Mouse (Mus musculus) ES-E14 (cell line): Measurements from ENCODE around the gene Rdh14.

Experiments used
- CHD2 ChIP-seq: IDR thresholded peaks from 2 replicates; pipeline ENCODE4 v1.6.1; 2014; ENCODE audit warnings: mild to moderate bottlenecking, low read depth, low read length, inconsistent platforms
- HCFC1 ChIP-seq: IDR thresholded peaks from 2 replicates; pipeline ENCODE4 v1.6.1; 2012; ENCODE audit warnings: low read length, inconsistent platforms, borderline replicate concordance; ENCODE audit not compliant: insufficient read depth
- MAFK ChIP-seq: IDR thresholded peaks from 2 replicates; pipeline ENCODE4 v1.6.1; 2014; ENCODE audit warnings: mild to moderate bottlenecking, low read depth, low read length, inconsistent platforms; ENCODE audit not compliant: insufficient read depth
- ZC3H11A ChIP-seq: IDR thresholded peaks from 2 replicates; pipeline ENCODE4 v1.6.1; 2012; ENCODE audit warnings: low read depth, mild to moderate bottlenecking, inconsistent platforms, low read length, borderline replicate concordance
- ZNF384 ChIP-seq: IDR thresholded peaks from 2 replicates; pipeline ENCODE4 v1.6.1; 2012; ENCODE audit warnings: low read depth, low read length, inconsistent platforms

DNA sequence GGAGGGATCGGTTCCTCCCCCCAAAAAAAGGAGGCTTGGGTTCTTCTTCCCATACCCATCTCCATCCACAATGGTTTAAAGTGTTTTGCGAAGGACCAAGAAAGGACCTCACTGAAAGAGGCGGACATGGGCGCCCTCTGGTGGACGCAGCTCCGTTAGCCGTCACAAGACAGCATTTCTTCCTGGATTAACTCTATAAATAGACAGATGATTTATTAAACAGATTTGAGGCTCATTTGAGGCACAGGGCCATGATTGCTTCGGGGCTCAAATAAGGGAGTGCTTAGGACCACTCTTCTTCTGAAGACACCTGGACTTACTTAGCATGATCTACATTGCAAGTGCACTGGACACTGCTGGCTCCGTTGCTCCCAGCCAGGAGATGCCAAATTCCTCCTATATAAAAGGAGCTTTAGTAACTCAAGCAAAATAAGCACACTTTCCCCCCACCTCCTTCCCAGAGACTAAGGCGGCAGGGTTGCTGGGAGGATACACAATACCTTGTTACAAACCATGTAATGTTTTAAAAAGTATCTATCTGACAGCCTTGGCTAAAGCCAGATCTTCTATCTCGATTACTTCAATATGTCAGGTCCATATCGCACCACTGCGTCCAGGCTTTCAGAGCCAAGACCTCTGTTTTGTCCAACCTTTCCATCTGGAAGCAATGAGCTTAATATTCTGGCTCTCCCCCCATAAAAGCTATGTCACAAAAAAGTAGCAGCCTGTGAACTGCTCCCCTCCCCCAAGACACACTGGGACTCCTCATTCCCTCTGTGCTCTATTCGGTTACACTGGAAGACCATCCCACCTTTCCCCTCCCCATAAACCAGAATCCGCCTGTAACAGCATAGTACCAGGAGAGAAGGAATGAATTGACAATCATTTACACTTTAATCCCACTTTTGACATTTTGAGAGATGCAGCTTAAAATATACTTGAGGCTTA is 47.8 kb downstream of the Rdh14 start:
- TF ChIP-seq CHD2 (no peak), MAFK (no peak), ZNF384 (no peak), HCFC1 (no peak), ZC3H11A (no peak)
